Mouse (Mus musculus): ENCODE results near the gene Cyp2c37. TPM values are rescaled to one million over a fixed set of nuclear protein-coding genes. Genes with fewer than 3 reads are reported as not detected.
"Not testable (repeated sequence)": the region's sequence is repeated elsewhere in the genome, so short reads cannot be mapped to it uniquely, and the experiment has no call there.

Cyp2c37 gene
- not detected for total RNA-seq (2021)

- DNase-seq; intact Hi-C loops (cut with DNase I): not testable (repeated sequence)
Observed at GRCm38 (mm10) chr19:39992140-39992539, at the start of gene Cyp2c37. Gene Cyp2c37 (plus strand): TSS chr19:39992424.

- DNase-seq; intact Hi-C loops (cut with DNase I): not testable (repeated sequence)
Observed at GRCm38 (mm10) chr19:39960861-39961260, 31.4 kb upstream of the Cyp2c37 start.

GRCm38 (mm10) chr19:39971096-39971495 is 21.1 kb upstream of the Cyp2c37 start:
- intact Hi-C loops (cut with DNase I); DNase-seq: not testable (repeated sequence)

GRCm38 (mm10) chr19:39989471-39989870 is 2.8 kb upstream of the Cyp2c37 start:
- no peak for DNase-seq
- intact Hi-C loops (cut with DNase I) = no loop called here

Other genes starting within 250 kb of the Cyp2c37 start
- not detected for gene Cyp2c40, start 179.6 kb upstream of the Cyp2c37 start, total RNA-seq (2021)
- not detected for gene Cyp2c69, start 105.6 kb upstream of the Cyp2c37 start, total RNA-seq (2021)
- not detected for gene Cyp2c54, start 81.4 kb downstream of the Cyp2c37 start, total RNA-seq (2021)
- gene Cyp2c50, start 97.3 kb downstream of the Cyp2c37 start, total RNA-seq (2021) = not detected
- under 1 TPM in 1 of 2 experiments, not detected in 1; 0.14 TPM for gene Cyp2c70, start 194.9 kb downstream of the Cyp2c37 start, total RNA-seq (2021)